Mouse (Mus musculus) heart, postnatal 4 days (tissue): ENCODE results near the gene Als2cr12. TPM values are rescaled to one million over a fixed set of nuclear protein-coding genes. Genes with fewer than 3 reads are reported as not detected.
A peak's percentile ranks its signal among the peaks of the same experiment; 100 is the strongest.
"Not testable (repeated sequence)": the region's sequence is repeated elsewhere in the genome, so short reads cannot be mapped to it uniquely, and the experiment has no call there.

Experiments used
- DNase-seq: peaks from one replicate; pipeline ENCODE4 v3.0.0; 2021
- total RNA-seq, 2 experiments: library from RNA; stranded (reverse); gene quantifications; 2 replicates each; pipeline ENCODE4 v1.2.3; 2021

Als2cr12 gene
- total RNA-seq: not detected

DNA sequence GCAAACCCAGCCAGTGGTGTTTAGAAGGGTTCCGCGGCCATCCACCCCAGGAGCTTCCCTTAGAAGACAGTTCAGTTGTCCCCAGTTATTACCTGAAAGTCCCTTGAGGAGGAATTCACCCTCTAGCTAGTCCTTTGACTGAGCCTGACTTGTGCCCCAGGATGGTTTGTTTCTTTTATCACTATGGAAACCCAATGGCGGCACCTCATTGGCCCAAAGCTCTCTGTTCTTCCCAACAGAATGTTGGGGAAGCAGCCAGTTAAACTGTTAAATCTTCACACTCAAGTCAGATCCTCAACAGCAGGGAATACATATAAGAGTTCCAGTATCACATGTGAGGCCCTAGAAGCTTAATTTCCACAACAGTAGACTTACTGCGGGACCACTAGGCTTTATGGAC is at the start of gene Als2cr12:
Gene Als2cr12 (minus strand): TSS at position 180 of the 400 bp plus-strand sequence.
- DNase-seq: not testable (repeated sequence)

DNA sequence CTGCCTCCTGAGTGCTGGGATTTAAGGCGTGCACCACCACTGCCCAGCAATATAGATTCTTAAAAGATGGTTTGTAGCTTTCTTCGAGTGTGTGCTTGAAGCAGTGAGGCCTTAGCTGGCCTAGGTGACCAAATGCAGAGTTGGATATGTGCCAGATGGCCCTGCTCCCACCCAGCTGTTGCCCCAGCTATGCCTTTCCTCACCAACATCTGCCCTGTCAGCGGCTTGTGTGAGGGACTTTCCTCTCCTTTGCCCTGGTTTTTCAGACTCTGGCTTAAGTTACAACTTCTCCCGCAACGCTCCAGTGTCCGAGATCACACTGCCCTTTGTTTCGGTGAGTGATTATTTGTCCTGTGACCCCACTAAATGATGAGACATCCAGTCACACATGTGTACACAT is 48.9 kb upstream of the Als2cr12 start:
- peak; percentile 32 for DNase-seq

DNA sequence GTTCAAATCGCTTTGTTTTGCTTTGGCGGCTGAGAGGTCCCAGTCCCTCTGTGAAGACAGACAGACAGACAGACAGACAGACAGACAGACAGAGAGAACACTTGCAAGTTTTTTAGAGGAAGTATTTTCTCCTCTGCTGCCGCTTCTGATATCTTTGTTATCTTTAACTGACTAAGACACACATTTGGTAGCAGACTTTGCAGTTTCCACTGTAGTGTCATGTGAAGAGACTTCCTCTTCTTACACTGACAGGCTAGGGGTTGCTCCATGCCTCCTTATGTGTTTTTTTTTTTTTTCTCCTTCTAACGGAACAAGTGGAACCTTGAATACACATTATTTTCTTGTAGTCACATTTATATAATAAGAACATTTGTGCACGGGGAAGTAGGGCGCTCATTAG is 47.5 kb upstream of the Als2cr12 start:
- DNase-seq: no peak

DNA sequence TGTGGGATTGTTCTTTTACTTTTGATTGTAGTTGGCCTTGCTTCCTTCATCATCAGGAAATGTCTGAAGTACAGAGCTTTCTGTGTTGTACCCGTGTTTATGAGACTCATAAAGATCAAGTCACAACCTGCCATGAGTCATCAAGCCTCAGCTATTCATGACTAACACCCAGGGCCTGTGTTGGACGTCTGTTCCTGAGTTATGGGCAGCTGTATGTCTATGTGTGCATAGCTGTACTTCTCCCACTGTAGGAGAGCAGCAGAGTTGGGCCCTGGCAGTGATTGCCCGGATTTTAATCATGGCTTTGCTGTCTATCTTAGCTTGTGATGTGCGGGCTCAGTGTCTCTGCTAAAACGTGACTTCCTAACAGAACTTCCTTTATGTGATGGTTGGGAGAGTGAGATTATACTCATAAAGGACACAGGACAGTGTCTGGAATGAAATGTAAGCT is 46.8 kb upstream of the Als2cr12 start:
- no peak for DNase-seq

DNA sequence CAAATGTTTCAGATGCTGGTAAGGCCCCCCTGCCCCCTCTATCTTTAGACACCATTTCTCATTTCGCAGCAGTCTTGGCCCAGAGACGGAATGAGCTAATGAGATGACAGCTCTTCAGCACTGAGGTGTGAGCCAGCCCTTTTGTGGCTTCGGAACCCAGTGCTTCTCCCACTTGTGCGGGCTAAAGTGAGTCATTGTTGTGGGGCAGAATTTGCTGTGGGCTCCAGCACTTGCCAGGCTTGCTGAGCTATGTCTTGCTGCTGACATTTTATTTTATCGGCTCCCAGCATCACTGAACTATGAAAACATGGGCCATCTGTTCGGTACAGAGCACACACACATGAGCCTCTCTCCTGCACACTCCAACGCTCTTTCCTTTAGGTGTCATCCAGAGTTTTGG is 43.7 kb upstream of the Als2cr12 start:
- no peak for DNase-seq

DNA sequence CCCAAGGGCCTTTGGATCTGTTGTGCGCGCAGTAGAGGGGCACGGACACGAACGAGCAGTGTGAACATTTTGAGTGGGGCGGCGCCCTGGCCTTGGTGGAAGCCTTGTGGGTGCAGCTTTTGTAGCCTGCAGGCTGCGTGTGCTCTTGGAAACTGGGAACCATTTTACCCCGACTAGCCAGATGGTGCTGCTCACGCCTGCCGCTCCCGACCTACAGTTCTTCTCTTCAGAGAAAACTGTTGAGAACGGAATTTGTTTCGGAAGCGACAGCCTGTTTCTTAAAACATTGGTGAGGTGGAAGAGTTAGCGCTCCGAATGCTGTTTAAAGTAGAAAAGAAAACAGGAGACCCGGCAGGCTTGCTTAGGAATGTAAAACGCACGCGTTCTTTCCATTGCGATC is 41.2 kb upstream of the Als2cr12 start:
- no peak for DNase-seq

DNA sequence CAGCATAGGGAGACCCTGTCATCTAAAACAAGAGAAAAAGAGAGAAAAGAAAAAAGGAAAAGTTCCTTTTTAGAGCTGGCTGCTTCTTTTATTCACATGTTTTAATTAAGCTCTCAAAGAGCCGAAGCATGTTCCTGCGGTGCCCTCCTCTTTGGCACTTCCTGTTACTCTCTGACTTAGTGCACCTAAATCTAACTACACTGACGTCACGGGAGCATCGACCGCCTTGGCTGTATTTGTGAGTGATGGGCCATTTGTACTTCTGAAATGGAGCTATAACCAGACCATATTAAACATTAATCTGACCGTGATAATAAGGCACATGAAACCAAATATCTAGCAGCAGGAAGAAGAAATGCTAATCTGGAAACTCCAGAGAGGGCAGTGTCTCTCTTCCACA is 40.2 kb upstream of the Als2cr12 start:
- no peak for DNase-seq

DNA sequence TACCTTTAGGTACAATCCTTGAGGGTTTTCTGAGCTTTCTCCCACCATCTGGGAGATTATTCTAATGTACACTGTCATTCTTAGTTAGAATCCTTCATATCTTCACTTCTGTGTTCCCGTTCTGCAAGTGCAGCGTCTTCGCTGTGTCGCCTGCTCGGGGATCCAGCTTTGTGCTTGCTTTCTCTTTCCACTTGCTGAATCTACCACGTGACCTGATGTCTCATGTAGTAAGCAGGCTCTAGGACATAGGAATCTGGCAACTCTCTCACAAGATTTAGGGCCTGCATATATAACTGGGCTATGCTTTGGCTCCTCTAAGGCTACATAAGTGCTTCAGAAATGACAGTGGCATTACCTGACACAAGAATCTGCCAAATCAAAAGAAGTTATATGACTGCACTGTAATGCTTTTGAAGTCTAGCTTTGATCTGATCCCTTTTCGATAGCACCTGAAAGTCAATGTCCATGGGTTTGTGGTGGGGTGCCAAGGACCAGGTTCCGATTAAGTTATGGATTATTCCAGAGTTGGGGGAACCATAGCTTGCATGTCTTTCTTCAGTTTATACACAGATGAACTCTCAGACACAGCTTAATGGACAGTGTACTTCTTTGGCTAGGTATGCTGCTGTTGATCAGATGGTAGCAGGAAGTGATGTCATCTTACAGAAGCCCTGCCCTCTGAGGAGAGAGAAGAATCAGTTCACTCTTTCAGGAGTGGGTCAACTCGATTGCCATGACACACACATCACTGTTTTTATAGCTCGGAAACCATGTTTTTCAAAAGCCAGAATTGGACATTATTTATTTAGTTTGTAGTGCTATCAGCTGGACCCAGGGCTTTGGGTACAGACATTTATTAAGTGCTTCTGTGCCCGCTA is 38.5 kb upstream of the Als2cr12 start:
- no peak for DNase-seq

DNA sequence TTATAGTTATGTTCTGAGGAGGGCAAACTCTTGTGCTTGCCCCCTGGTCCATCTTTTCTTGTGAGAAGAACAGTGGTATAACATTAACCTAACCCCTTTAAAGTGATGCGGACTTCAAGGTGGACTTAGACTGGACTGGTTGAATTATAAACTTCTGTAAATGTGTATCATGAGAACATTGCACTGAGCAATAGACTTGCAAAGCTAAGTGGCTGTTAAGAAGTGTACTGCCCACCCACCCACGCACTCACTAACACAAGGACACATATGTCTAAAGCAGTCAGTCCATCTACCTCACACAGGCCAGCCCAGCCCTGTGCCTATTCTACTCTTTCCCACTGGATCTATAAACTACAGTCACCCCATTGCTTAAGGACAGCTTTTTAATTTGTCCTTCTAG is 37.8 kb upstream of the Als2cr12 start:
- no peak for DNase-seq

DNA sequence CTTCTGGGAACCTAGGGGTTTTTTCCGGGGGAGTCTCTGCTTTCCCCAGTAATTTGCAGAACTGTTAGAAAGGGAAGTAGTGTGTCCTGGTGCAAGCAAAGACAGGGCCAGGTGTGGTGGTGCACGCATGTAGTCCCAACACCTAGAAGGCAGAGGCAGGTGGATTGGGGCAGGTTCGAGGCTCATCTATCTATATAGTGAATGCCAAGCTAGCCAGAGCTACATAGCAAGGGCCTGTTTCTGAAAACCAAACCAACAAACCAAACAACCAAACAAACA is 32.7 kb upstream of the Als2cr12 start:
- no peak for DNase-seq

DNA sequence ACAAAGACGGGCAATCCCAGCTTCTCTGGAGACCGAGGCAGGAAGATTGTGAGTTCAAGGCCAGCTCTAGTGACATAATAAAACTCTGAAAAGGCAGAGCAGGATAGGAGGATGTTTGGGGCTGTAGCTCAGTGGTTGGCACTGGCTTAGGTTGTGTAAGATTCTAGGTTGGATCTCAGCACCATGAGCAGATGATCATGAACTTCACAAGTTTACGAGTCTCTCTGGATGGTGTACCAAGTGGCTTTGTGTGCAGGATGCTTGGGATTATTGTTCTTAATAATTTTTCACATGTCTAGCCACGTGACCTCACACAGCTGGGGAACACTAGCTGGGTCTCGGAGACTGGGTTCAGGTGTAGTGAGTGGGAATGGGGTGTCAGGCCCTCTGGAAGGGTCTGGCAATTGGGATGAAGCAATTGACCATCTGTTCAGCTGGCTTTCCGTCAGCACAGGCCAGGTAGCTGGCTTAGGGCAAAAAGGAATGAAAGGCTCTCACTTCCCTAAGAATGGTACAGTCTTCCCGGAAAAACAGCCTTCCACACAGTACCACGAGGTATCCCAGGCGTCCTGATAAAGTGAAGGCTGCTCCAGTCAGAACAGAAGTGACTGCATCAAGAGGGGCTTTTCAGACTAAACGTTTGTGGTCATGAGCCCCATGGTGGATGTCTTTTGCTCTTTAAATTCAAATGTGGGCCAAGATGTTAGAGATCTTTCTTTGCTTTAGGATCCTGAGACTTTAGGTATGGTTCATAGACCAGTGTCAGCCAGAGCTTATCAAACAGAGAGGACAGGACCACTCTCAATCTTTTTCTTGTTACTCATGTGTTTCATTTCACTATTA is 32.2 kb upstream of the Als2cr12 start:
- DNase-seq: no peak

DNA sequence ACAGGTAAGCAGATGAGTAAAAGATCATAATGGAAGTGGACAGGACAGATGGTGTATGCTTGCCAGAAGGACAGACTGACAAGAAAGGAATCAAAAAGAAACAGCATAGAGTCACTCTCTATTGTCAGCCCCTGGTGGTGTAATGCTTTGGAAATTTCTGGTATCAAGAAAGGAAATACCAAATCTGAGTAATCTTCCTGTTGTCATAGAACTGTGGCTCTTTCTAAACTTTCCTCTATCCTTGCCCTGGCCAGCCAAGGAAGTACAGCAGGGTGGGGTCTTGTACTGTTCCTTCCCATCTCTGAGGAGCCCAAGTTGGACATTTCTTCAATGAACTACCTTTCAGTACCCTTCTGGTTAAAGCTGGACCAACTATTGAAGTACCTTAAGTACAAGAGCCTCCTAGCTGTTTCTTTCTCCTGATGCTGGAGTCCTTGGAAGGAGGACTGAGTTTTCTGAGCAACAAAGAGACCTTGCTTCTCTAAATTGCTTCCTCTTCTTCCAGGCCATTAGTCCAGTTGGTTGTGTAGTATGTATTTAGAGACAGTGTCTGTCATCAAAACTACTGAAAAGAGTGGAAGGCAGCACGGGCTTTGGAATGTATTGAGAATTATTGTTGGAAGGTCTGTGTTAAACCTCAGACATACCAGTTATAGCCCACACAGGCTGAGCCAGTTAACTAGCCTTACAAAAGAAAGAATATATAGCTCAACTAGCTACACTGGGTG is 31.4 kb upstream of the Als2cr12 start:
- DNase-seq: no peak

DNA sequence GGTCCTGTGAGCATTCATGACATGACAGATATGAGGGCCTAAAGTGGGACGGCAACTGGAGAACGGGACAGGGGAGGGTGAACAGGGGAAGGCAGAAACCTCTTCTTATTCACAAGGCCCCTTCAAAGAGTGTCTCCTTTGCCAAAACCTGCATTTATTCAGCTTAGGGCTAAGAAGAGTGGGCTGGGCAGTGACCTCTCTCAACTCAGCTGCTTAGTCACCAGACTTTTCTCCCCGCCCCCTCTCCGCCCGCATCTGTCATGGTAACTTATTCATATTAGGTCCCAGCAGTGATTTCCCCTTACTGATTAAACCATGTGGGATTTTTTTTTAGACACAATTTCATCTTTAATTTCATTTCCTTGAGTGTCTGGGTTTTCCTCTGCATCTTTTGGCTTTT is 30.0 kb upstream of the Als2cr12 start:
- DNase-seq: no peak

DNA sequence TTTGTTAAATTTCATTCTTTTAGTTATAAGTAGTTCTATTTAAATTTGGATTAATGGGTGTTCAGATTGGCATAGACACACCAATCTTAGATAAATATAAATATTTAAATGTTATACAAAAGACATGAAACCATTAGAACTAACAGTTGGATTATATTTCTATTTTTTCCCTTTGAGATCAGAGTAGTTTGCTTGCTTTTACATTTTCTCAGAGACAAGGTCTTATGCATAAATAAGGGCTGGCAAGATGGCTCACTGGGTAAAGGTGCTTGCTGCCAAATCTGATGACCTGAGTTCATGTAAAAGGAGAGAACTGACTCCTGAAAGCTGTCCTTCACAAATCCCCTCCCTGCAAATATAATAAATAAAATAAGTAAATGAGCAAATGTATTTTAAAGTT is 29.3 kb upstream of the Als2cr12 start:
- no peak for DNase-seq

DNA sequence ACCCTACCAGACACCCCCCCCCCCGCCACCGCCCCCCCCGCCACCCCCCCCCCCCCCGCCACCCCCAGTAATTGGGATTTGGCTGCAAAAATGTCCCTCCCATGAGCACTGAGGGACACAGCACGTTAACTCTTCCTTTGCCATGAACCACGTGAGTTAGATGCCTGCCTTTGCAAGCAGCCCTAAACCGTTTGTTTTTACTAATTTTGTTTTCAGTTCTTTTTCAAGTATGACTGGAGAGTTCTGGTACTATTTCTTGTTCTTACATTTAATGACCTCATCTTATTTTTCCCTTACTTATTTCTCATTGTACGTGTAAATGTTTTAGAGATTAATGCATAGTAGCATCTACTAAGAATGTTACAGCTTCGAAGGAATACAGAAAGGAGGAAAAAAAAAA is 28.7 kb upstream of the Als2cr12 start:
- DNase-seq: no peak

DNA sequence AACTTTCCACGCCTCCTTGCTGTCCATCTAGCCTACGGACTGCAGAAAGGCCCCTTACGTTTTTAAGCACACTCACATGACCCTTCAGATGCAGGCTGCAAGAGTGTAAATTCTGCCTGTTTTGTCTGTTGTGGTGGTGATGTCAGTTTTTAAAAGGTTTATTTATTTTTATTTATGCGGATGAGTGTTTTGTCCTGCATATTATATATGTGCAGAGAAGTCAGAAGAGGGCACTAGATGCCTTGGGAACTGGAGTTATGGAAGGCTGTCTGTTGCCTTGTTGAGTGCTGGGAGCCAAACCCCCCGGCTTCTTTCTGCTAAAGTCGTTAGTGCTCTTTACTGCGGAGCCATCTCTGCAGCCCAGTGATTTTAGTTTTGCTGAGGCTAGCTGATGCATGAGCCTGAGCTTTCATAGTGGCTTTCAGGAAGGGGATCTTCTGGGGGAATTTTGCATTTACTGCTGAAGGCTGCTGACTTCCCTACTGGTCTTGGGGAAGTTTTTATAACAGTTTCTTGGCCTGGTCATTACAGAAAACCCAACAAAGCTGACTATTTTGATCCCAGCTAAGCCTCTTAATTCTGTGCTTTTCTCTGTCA is 28.1 kb upstream of the Als2cr12 start:
- DNase-seq: no peak

DNA sequence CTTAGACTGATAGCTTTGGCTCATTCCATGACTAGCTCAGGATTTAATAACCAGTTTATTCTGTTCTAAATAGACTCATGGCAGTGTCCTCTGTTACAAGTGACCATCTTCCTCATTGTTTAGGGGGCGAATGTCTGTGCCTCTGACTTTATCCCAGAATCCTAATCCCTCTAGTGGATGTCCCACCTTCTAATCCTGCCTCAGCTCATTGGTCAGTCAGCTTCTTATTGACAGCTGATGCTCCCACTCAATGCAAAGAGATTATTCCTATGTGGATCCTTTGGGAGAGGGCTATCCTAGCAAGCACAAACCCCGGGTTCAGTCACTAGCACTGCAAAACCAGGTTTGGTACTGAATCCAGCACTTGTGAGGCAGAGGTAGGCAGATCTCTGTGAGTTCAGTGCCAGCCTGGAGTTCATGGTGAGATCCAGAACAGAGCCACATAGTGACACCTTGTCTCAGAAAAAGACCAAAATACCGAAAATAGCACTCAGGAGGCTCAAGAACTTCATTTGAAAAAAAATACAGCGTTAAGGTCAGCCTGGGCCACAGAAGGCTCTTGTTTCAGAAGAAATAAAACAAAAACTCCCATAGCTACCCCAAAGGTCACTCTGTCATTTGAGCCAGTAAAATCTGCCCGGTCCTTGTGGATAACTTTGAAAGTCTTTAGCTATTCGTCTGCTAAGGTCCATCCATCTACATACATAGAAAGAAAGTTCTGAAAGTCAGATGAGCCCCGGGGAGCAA is 27.4 kb upstream of the Als2cr12 start:
- no peak for DNase-seq

DNA sequence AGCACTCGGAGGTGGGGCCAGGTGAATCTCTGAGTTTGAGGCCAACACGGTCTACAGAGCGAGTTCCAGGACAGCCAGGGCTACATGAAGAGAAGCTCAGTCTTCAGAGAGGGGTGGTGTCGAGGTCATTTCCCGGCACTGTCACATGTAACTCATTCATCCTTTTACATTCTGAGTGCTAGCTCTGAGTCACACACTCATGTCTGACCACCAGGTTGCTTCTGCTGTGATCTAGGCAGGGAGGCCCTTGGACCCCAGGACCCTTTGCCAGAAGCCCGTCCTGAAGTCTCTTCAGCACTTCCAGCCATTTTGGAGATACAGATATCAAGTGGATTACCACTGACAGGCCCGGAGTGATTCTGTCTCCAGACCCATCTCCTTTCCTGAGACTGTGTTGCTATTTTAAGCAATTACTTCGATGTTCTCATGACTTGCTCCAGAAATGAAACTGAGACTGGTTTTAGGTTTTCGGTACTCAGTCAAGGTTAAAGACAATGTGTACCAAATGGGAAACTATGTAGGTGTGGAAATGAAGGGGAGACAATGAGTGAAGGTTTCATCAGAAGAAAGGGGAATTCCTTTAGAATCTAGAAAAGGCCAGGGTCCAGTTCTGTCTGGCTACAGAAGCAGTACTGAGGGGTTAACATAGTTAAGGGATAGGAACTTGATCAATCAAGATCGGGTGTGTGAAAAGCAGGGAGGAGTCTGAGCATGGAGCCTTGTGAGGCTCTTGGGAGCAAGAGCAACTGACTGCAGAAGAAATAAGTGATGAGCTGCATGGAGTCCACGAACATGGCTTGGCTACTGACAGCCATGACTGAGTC is 26.5 kb upstream of the Als2cr12 start:
- no peak for DNase-seq

DNA sequence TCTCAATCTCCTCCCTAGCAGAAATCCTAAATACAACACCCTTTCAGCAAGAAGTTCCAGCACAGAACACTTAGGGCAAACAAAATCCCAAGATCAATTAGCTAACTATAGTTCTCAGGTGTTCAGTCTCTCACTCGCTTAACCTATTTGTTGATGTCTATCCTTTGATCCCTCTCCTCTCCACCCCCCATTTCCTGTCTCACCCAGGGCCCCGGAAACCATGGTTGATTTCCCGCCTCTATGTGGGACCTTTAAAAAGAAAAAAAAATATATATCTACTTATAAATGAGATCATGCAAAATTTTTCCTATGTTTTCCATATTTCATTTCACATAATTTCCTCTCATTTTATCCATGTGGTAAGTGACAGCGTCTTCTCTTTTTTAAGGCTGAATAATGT is 25.2 kb upstream of the Als2cr12 start:
- no peak for DNase-seq

DNA sequence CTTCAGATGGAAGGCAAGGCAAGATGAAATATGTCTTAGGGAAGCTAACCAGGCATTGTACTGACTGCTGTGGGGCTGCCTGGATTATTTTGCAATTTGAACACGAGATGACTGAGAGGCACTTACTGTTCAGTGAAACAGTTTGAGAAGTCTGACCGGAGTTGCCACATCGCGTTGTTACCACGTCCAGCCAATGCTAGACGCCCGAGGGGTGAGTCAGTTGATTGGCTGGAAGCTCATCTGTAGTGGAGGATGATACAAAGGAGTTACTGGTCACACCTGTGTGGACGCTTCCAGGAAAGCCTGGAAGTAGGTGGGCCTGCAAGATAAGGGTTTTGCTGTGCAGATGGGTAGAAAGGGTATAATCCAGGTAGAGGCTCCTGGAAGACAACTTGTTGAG is 24.3 kb upstream of the Als2cr12 start:
- DNase-seq: no peak

DNA sequence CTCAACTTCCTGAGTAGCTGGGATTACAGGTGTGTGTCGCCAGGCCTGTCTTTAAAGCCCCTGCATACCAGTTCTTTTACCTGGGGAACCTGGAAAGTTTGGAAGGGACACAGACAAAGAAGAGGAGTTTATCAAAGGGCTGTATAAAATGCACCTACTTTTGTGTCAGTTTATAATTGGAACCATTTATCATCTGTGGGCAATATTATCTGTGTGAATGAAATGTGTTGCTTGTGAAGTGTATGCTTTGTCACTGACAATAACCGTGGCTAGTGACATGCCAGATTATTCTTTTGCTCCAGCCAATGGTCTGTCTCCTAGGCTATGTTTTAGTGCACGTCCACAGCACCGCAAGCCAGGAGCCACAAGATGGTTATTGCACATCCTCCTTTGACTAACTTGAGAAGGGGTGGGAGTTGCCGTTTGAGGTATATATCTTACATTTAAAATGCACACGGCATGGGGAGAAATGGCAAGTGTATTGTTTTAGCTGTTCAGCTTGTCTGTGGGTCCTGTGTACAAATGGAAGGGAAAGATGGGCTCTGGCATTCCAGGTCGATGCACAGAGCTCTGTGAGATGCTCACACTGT is 23.7 kb upstream of the Als2cr12 start:
- DNase-seq: no peak
